Comparison of ENCODE assay signal across 10 mouse cellular contexts in genomic region chr4:55843727-55844401, GRCm38 (mm10).
DNase-seq lines count a peak whose midpoint lies in the region; ATAC-seq and TF ChIP-seq lines count a peak whose summit lies in the region.
"Had no signal": no experiment of that assay in that cellular context is flagged by ENCODE, and none has a peak within 500 bp of the region (broad histone marks: within the 10 kb centered on the region; RNA-seq: fewer than 3 reads in every experiment).

No protein-coding gene starts in this region.

- no peaks in the 10 kb centered on the region for H3K36me3 ChIP-seq in forebrain, postnatal 0 days (ENCODE audit: insufficient read depth)
- H3K36me3 ChIP-seq in forebrain, embryonic 11.5 days (ENCODE audit: control insufficient read depth, insufficient read depth, low read length) = no peaks in the 10 kb centered on the region
- no peaks in the 10 kb centered on the region for H3K36me3 ChIP-seq in limb, embryonic 15.5 days
- H3K36me3 ChIP-seq: liver, embryonic 15.5 days had no signal

- no peak overlapping the region for H3K9ac ChIP-seq in forebrain, postnatal 0 days
- H3K9ac ChIP-seq in forebrain, embryonic 11.5 days (ENCODE audit: low read length) = no peak overlapping the region
- no peak overlapping the region for H3K9ac ChIP-seq in limb, embryonic 15.5 days
- H3K9ac ChIP-seq: liver, embryonic 15.5 days had no signal

- H3K9me3 ChIP-seq in forebrain, postnatal 0 days (ENCODE audit: low read length) = no peaks in the 10 kb centered on the region
- H3K9me3 ChIP-seq in forebrain, embryonic 11.5 days (ENCODE audit: control insufficient read depth, low read length) = no peaks in the 10 kb centered on the region
- no peaks in the 10 kb centered on the region for H3K9me3 ChIP-seq in limb, embryonic 15.5 days
- H3K9me3 ChIP-seq: liver, embryonic 15.5 days had no signal

- H3K4me2 ChIP-seq in forebrain, postnatal 0 days (ENCODE audit: low read depth) = no peak overlapping the region
- no peak overlapping the region for H3K4me2 ChIP-seq in forebrain, embryonic 11.5 days (ENCODE audit: low read depth, low read length, severe bottlenecking)
- H3K4me2 ChIP-seq in limb, embryonic 15.5 days = no peak overlapping the region
- H3K4me2 ChIP-seq: liver, embryonic 15.5 days had no signal

- WGBS in forebrain, postnatal 0 days = 39% methylated on average over 12 of the region's 12 CpGs
- WGBS in forebrain, embryonic 11.5 days = 73% methylated on average over 12 of the region's 12 CpGs
- 29% methylated on average over 12 of the region's 12 CpGs for WGBS in limb, embryonic 15.5 days

- H3K4me3 ChIP-seq in forebrain, postnatal 0 days (ENCODE audit: low read depth, low read length) = no peak overlapping the region
- no peak overlapping the region for H3K4me3 ChIP-seq in forebrain, embryonic 11.5 days (ENCODE audit: low read depth, low read length)
- no peak overlapping the region for H3K4me3 ChIP-seq in limb, embryonic 15.5 days
- H3K4me3 ChIP-seq: liver, embryonic 15.5 days had no signal

- TF ChIP-seq CTCF in forebrain, postnatal 0 days (IDR thresholded peaks at IDR 0.05; ENCODE audit: low read depth) = no peak

- DNase-seq in forebrain, postnatal 0 days = no peak
- no peak for DNase-seq in forebrain, embryonic 11.5 days (ENCODE audit: low spot score)
- DNase-seq in testis, postnatal 14 days (ENCODE audit: low spot score) = peak; percentile 17
- no peak for DNase-seq in testis, postnatal 10 days (ENCODE audit: low spot score)
- DNase-seq in urinary bladder, postnatal 36 days (ENCODE audit: low spot score in 2 of 2) = peak; percentile 27 to 41
- DNase-seq in c-Kit-positive CD71-positive TER-119-positive erythroid progenitor cells, embryonic 14.5 days (ENCODE audit: low spot score) = no peak
- DNase-seq: cerebellum, adult 9-11 months had no signal

- H3K27me3 ChIP-seq in forebrain, postnatal 0 days (ENCODE audit: insufficient read depth, low read length) = no peaks in the 10 kb centered on the region
- H3K27me3 ChIP-seq in forebrain, embryonic 11.5 days (ENCODE audit: control insufficient read depth, insufficient read depth, low read length) = no peaks in the 10 kb centered on the region
- H3K27me3 ChIP-seq in limb, embryonic 15.5 days = no peaks in the 10 kb centered on the region
- H3K27me3 ChIP-seq: liver, embryonic 15.5 days had no signal

- ATAC-seq in forebrain, postnatal 0 days = peak; percentile 27; the same call in 1 of the 2 replicates
- no peak for ATAC-seq in forebrain, embryonic 11.5 days (replicated peaks; ENCODE audit: low FRiP score)
- peak; percentile 46; the same call in 1 of the 2 replicates for ATAC-seq in limb, embryonic 15.5 days (ENCODE audit: insufficient number of reproducible peaks, low FRiP score, low TSS enrichment, low read depth)
- no peak for ATAC-seq in monocyte, adult 5-6 weeks (replicated peaks; ENCODE audit: insufficient number of reproducible peaks, low FRiP score, low TSS enrichment, poor library complexity, severe bottlenecking)

- H3K4me1 ChIP-seq in forebrain, postnatal 0 days (ENCODE audit: insufficient read depth) = no peaks in the 10 kb centered on the region
- no peaks in the 10 kb centered on the region for H3K4me1 ChIP-seq in forebrain, embryonic 11.5 days (replicated peaks; ENCODE audit: control insufficient read depth, insufficient read depth, low read length)
- H3K4me1 ChIP-seq in limb, embryonic 15.5 days = peaks cover 15% of the 10 kb centered on the region
- H3K4me1 ChIP-seq: liver, embryonic 15.5 days had no signal

- no peak overlapping the region for H3K27ac ChIP-seq in forebrain, postnatal 0 days (ENCODE audit: low read depth, low read length)
- H3K27ac ChIP-seq in forebrain, embryonic 11.5 days (ENCODE audit: low read depth, low read length) = no peak overlapping the region
- H3K27ac ChIP-seq in limb, embryonic 15.5 days = peak overlapping the region; percentile 57
- H3K27ac ChIP-seq: liver, embryonic 15.5 days had no signal

Comparison
In these comparisons a context has a peak if more than half of its experiments do, and no peak if none do; other contexts are left out.
1. ATAC-seq: peak in forebrain, postnatal 0 days (single experiment) and limb, embryonic 15.5 days (single experiment); none in forebrain, embryonic 11.5 days (single experiment) and monocyte, adult 5-6 weeks (single experiment).
2. DNase-seq: peak in testis, postnatal 14 days (single experiment) and urinary bladder, postnatal 36 days (2 of 2); none in forebrain, postnatal 0 days (single experiment), forebrain, embryonic 11.5 days (single experiment), testis, postnatal 10 days (single experiment) and c-Kit-positive CD71-positive TER-119-positive erythroid progenitor cells, embryonic 14.5 days (single experiment).